Mouse (Mus musculus): ENCODE results near the gene Fam76b.
A peak's percentile ranks its signal among the peaks of the same experiment; 100 is the strongest.
"Not testable (repeated sequence)": the region's sequence is repeated elsewhere in the genome, so short reads cannot be mapped to it uniquely, and the experiment has no call there.

Fam76b gene

DNA sequence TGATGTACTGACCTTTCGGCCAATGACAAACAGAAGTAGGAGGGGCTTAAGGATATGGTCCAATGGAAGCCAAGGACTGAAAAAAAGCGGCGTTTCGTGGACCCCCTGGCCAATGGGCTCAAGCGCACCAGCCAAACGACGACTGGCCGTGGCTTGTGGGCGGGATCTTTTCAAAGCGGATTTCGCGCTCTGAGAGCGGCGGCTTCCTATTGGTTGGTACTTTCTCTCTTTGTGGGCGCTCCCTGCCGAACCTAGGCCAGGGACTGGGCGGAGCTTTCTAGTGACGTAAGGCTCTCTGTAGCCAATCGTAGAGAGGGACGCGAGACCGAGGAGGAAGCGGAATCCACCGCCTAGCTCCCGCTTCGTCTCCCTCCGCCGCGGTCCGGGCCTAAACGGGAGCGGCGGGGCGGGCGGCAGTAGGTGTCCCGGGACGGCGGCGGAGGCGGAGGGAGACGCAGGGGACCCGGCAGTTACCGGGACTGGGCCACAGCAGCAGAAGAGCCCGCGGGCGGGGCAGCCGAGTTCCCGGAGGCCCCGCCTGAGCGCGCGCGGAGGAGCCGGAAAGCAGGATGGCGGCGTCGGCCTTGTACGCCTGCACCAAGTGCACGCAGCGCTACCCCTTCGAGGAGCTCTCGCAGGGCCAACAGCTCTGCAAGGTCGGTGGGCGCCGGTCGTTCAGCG, at the start of gene Fam76b:
Gene Fam76b (plus strand): TSS at position 311 of the 681 bp plus-strand sequence.
- peak; percentile 100 for DNase-seq

- DNase-seq: no peak
Measured at GRCm38 (mm10) chr9:13781985-13782384, 45.5 kb upstream of the Fam76b start.

DNA sequence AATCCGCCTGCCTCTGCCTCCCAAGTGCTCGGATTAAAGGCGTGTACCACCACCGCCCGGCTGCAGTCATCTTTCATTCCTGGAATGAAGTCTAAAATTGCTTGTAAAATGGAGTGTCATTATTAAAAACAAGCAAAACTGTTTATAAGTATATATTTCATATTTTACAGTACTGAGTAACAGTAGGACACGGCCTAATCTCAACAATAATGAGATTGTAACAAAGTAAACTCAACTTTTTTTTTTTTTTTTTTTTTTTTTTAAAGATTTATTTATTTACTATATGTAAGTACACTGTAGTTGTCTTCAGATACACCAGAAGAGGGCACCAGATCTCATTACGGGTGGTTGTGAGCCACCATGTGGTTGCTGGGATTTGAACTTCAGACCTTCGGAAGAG, 36.7 kb upstream of the Fam76b start:
- DNase-seq: not testable (repeated sequence)

GRCm38 (mm10) chr9:13794302-13794701, 33.2 kb upstream of the Fam76b start:
- no peak for DNase-seq

DNA sequence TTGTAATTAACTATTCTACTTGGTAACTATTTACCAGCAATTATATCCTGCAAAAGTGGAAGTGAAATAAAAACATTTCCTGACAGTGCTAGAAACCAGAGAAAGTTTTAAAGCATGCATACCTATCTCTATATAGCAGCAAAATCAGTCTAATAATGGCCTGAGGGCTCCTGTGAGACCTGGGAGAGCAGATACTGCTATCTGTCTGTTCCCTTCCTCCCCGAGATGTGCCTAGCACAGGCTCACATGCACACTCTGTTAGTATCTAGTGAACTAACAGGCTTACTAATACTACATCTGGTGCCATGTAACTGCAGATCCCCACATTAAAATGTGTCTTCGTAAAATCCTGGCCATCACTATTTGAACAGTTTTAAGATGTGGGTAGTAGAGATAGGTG, 32.8 kb upstream of the Fam76b start:
- DNase-seq: no peak

DNA sequence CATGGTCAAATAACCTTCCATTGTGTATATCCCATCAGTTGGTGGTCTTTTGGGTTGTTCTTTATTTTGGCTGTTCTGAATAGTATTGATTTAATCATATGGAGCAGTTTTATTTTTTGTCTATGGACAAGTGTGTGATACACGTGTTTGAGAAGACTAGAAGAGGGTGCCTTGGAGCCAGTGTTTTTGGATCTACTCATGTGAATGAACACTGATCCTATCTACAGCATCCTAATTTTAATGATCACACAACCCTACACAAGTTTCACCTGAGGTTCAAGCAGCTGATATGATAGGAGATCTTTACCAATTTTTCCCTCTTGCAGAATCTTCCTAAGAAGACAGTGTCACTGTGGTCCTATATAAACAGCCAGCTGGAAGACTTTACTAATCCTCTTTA, 23.0 kb upstream of the Fam76b start:
- no peak for DNase-seq

DNA sequence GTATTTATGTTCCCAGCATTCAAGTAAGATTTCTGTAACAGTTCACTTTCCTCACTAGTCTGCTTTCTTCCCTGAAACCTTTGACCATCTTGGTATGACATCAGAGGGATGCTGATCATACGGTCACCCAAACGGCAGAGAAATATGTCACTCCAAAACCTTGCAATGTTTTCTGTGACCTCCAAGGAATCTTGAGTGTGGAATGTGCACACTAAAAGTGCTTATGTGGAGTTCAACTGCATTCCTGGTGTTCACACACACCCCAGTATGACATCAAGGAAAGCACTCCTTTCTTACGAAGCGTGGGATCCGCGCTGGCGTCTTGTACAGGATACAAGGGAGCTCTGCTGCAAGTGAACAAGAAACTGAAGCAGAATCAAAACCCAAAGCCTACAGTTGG, 20.7 kb upstream of the Fam76b start:
- no peak for DNase-seq

- DNase-seq: no peak
Measured at GRCm38 (mm10) chr9:13807657-13808056, 19.9 kb upstream of the Fam76b start.

DNA sequence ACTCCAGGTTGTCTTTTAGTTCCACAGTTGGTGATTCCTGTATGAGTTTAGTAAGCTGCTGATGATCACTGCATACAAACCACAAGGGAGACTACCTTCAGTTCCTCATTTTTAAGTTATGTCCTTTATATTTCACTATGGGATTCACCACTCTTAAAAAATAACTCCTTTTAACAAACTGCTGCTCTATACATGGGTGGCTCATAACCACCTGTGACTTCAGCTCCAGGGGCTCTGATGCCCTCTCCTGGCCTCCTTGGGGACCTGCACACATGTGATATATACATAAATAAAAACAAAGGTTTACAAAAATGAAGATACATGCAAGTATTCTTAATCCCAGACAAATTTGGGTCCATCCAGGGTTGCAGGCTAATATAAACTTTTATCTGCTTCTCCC, 17.6 kb upstream of the Fam76b start:
- DNase-seq: no peak

GRCm38 (mm10) chr9:13818369-13818768, 9.1 kb upstream of the Fam76b start:
- no peak for DNase-seq

DNA sequence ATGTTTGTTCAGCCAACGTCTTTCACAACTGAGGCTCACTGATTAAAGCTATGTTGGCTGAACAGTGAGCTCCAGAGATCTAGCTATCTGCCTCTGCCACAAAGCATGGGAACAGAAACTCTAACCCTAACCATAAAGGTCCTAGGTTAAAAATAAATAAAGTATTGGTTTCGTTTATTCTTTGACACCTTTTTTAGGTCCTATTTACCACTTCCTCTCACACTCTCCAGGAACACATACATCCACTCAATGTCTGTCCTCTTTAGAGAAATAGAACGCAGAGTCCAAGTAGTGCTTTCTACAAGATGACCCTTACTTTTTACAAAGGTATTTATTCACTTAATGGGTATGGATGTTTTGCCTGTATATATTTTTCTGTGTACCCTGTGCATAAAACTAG, 6.7 kb upstream of the Fam76b start:
- no peak for DNase-seq

DNA sequence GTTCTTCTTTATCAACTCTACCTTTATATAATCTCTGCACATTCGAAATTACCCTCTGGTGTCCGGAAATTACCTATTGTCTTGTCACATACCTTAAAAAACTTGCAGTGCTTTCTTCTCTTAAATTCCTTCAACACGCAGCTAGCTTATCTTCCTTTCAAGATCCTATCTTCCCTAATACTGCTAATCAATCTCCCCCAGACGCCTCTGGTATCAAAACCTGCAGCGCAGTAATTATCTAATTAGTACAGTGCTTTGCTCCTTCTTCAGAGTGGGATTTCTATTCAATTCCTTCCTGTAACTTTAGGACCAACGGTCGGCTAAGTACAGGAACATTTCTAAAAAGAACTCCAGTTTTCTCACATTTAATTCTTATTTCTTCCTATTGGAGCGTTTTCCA, 1.6 kb upstream of the Fam76b start:
- DNase-seq: no peak

- DNase-seq: peak; percentile 61
Measured at GRCm38 (mm10) chr9:13826391-13826805, 1.1 kb upstream of the Fam76b start.

- DNase-seq: peak; percentile 96
Measured at GRCm38 (mm10) chr9:13826832-13827405, 597 bp upstream of the Fam76b start, which contains the start of gene Cep57. Gene Cep57 (minus strand): TSS chr9:13827107.

GRCm38 (mm10) chr9:13828087-13828441, 548 bp downstream of the Fam76b start:
- peak; percentile 72 for DNase-seq

DNA sequence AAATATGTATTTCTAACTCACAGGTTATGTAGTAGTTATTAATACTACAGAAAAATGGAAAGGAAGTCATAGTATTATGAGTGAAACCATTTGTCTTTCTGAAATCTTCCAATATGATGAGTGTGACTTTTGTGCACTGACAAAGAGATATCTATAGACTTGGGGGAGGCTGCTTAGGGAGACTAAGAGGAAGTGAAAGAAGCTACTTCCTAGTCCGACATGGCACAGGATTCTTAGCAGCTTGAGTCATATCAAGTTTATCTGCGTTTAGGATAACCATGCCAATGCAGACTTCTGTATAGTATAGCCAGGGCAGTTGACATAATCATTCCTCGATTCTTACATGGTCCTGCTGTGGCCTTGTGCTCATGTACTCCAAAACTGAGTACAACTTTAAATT, 7.7 kb downstream of the Fam76b start:
- no peak for DNase-seq

- DNase-seq: no peak
Measured at GRCm38 (mm10) chr9:13836726-13837125, 9.2 kb downstream of the Fam76b start.

DNA sequence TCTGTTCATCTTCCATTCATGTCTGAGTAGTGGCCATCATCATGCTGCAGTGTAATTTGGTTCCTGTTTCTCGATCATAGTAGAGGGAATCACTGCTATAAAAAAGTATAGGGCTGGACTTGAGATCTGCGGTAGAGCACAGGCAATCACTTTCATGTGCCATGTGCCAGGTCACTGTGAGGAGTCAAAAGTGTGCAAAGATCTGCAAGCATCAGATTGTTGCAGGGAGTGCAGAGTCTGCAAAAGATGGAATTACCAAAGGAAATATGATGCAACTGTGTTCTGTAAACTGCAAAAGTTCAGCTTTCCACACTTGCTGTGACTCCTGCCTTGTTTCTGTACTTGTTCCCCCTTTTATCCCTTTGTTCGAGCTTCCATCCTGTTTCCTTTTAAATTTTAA, 20.1 kb downstream of the Fam76b start:
- DNase-seq: no peak

GRCm38 (mm10) chr9:13848481-13849480, 21.3 kb downstream of the Fam76b start:
- DNase-seq: peak; percentile 54

- no peak for DNase-seq
Measured at GRCm38 (mm10) chr9:13853876-13854275, 26.4 kb downstream of the Fam76b start.

DNA sequence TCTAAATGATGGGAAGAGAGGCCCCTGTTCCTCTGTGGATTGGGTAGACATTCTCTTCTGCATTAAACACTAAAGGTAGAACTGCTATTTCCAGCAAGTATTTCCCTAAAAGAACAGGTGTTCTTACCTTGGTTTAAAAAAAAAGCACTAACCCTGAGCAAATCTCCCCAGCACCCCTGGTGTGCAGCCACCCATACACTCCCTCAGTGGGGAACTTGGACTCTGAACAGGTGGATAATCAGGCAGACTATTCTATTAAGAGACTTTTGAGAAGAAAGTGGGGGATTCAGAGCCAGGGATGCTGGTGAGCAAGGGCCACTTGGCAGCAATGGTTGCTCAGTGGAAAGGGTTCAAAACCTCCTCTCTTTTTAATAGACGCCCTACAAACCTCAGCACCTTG, 28.7 kb downstream of the Fam76b start:
- no peak for DNase-seq

DNA sequence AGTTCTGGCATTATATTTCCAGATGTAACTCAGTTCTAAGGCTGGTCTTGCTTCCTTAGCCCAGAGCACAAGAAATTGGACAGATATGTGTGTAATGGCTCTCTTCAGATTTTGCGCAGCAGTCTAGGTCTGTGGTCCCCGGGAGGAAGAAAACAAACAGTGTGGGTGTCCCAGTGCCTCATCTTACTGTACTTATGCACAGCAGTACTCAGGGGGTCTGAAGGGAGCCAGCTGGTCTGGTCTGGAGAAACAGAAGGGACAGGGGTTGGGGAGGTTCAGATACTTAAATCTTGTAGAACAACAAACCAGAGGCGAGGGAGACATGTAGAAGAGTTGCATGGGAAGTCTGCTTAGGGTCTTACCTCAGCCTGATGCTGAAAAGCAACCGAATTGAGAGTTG, 29.3 kb downstream of the Fam76b start:
- DNase-seq: no peak

- DNase-seq: no peak
Measured at GRCm38 (mm10) chr9:13867646-13868045, 40.1 kb downstream of the Fam76b start.

DNA sequence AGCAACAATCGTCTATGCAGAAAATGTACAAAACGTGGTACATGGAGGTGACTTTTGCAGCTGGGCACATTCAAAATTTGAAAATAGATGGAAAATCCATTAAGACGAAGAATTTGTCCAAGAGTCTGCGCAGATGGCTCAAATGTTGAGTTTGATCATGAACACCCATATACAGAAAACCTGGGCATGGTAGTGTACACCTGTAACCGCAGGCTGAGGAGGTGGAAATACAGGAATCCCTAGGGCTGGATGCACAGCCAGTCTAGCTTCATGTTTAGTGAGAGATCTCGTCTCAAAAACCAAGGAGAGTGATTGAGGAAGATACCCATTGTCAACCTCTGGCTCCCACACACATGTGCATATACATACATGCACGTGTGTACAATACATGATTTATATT, 44.1 kb downstream of the Fam76b start:
- no peak for DNase-seq

Measured in lung, postnatal 10 days (tissue).